Comparison of ENCODE assay signal across 8 mouse cellular contexts in genomic region chr9:102649917-102650527, GRCm38 (mm10). TPM values are rescaled to one million over a fixed set of nuclear protein-coding genes. Genes with fewer than 3 reads are reported as not detected.
DNase-seq lines count a peak whose midpoint lies in the region; ATAC-seq lines count a peak whose summit lies in the region.

No protein-coding gene starts in this region.

- no peak for DNase-seq in heart, postnatal 4 days
- DNase-seq in c-Kit-positive CD71-positive TER-119-positive erythroid progenitor cells, embryonic 14.5 days (ENCODE audit: low spot score), result no peak
- no peak for DNase-seq in cerebellum, postnatal 36 days
- no peak for DNase-seq in ovary, postnatal 36 days (ENCODE audit: low spot score)

- no peaks in the 10 kb centered on the region; the same call in 1 of the 2 replicates for H3K4me1 ChIP-seq in heart, embryonic 16.5 days (ENCODE audit: control insufficient read depth, insufficient read depth, low read length)
- H3K4me1 ChIP-seq in brown adipose tissue, adult 24 weeks (ENCODE audit: control insufficient read depth, insufficient read depth, insufficient read length, low read length), result no peaks in the 10 kb centered on the region
- peaks cover 37% of the 10 kb centered on the region for H3K4me1 ChIP-seq in hindbrain, embryonic 12.5 days
- peaks cover 22% of the 10 kb centered on the region for H3K4me1 ChIP-seq in neural tube, embryonic 12.5 days

- H3K27ac ChIP-seq in heart, embryonic 16.5 days (ENCODE audit: low read length), result no peak overlapping the region
- peak overlapping the region; percentile 47; the same call in 1 of the 2 replicates for H3K27ac ChIP-seq in brown adipose tissue, adult 24 weeks (replicated peaks; ENCODE audit: low read depth, low read length)
- H3K27ac ChIP-seq in hindbrain, embryonic 12.5 days, result peak overlapping the region; percentile 55; the same call in 1 of the 2 replicates
- H3K27ac ChIP-seq in neural tube, embryonic 12.5 days, result no peak overlapping the region

- peaks cover 3% of the 10 kb centered on the region; the same call in 1 of the 2 replicates for H3K9me3 ChIP-seq in heart, embryonic 16.5 days (replicated peaks; ENCODE audit: control insufficient read depth, low read length)
- no peaks in the 10 kb centered on the region for H3K9me3 ChIP-seq in hindbrain, embryonic 12.5 days (replicated peaks)
- H3K9me3 ChIP-seq in neural tube, embryonic 12.5 days, result no peaks in the 10 kb centered on the region

- H3K4me3 ChIP-seq in heart, embryonic 16.5 days (ENCODE audit: low read length), result no peak overlapping the region
- H3K4me3 ChIP-seq in brown adipose tissue, adult 24 weeks (ENCODE audit: insufficient read depth, low read depth, low read length), result no peak overlapping the region
- no peak overlapping the region for H3K4me3 ChIP-seq in hindbrain, embryonic 12.5 days
- no peak overlapping the region for H3K4me3 ChIP-seq in neural tube, embryonic 12.5 days

- H3K4me2 ChIP-seq in heart, embryonic 16.5 days (ENCODE audit: low read depth, low read length), result no peak overlapping the region
- peak overlapping the region; percentile 34 for H3K4me2 ChIP-seq in hindbrain, embryonic 12.5 days (replicated peaks)
- peak overlapping the region; percentile 30; the same call in 1 of the 2 replicates for H3K4me2 ChIP-seq in neural tube, embryonic 12.5 days (replicated peaks)

- no peaks in the 10 kb centered on the region; the same call in 1 of the 2 replicates for H3K27me3 ChIP-seq in heart, embryonic 16.5 days (ENCODE audit: control insufficient read depth, insufficient read depth, low read length)
- no peaks in the 10 kb centered on the region for H3K27me3 ChIP-seq in hindbrain, embryonic 12.5 days
- no peaks in the 10 kb centered on the region for H3K27me3 ChIP-seq in neural tube, embryonic 12.5 days (replicated peaks)

- 65% methylated on average over 17 of the region's 17 CpGs for WGBS in heart, embryonic 16.5 days
- 38% methylated on average over 17 of the region's 17 CpGs for WGBS in hindbrain, embryonic 12.5 days
- 30% methylated on average over 17 of the region's 17 CpGs for WGBS in neural tube, embryonic 12.5 days

- H3K9ac ChIP-seq in heart, embryonic 16.5 days (ENCODE audit: low read length), result no peak overlapping the region
- no peak overlapping the region for H3K9ac ChIP-seq in hindbrain, embryonic 12.5 days
- H3K9ac ChIP-seq in neural tube, embryonic 12.5 days, result no peak overlapping the region

- 0 out of 2 replicates have a peak, but pooled peaks have one; percentile 41 for ATAC-seq in heart, embryonic 16.5 days (replicated peaks; ENCODE audit: extremely low read depth, insufficient read depth, low FRiP score)
- ATAC-seq in hindbrain, embryonic 12.5 days (ENCODE audit: low FRiP score), result peak; percentile 81
- peak; percentile 77 for ATAC-seq in neural tube, embryonic 12.5 days (ENCODE audit: low FRiP score, low read depth)

- no peaks in the 10 kb centered on the region for H3K36me3 ChIP-seq in heart, embryonic 16.5 days (ENCODE audit: control insufficient read depth, insufficient read depth)
- H3K36me3 ChIP-seq in hindbrain, embryonic 12.5 days, result no peaks in the 10 kb centered on the region
- no peaks in the 10 kb centered on the region for H3K36me3 ChIP-seq in neural tube, embryonic 12.5 days

RNA-seq across cellular contexts. Expression of gene Cep63, which starts 23.7 kb away (rescaled TPM):
- 52.1 and 52.6 TPM in 2 replicates for polyA plus RNA-seq in heart, embryonic 16.5 days (2015; fragmentation: Nextera tagmentation; extraction: Ambion mirVana)
- 10 to 100 TPM; 42.4 to 47.6 TPM for total RNA-seq in heart, postnatal 4 days (2021)
- polyA plus RNA-seq in brown adipose tissue, adult 24 weeks (2012; ENCODE audit: insufficient read depth, insufficient read length, missing spikeins), result 39.6 and 41.8 TPM in 2 replicates
- polyA plus RNA-seq in hindbrain, embryonic 12.5 days (2016; fragmentation: Nextera tagmentation; extraction: Ambion mirVana), result 53.3 and 56.9 TPM in 2 replicates
- 47.2 and 53.9 TPM in 2 replicates for polyA plus RNA-seq in neural tube, embryonic 12.5 days (2016; fragmentation: Nextera tagmentation; extraction: Ambion mirVana)

RNA-seq across cellular contexts. Expression of gene Anapc13, which starts 23.9 kb away (rescaled TPM):
- polyA plus RNA-seq in heart, embryonic 16.5 days (2015; fragmentation: Nextera tagmentation; extraction: Ambion mirVana), result 211 and 221 TPM in 2 replicates
- 100 to 1,000 TPM; 280 to 292 TPM for total RNA-seq in heart, postnatal 4 days (2021)
- polyA plus RNA-seq in brown adipose tissue, adult 24 weeks (2012; ENCODE audit: insufficient read depth, insufficient read length, missing spikeins), result 362 and 412 TPM in 2 replicates
- polyA plus RNA-seq in hindbrain, embryonic 12.5 days (2016; fragmentation: Nextera tagmentation; extraction: Ambion mirVana), result 171 and 172 TPM in 2 replicates
- 177 and 194 TPM in 2 replicates for polyA plus RNA-seq in neural tube, embryonic 12.5 days (2016; fragmentation: Nextera tagmentation; extraction: Ambion mirVana)

Comparison
In these comparisons a context has a peak if more than half of its experiments do, and no peak if none do; other contexts are left out.
1. H3K27ac ChIP-seq: peak in brown adipose tissue, adult 24 weeks (single experiment) and hindbrain, embryonic 12.5 days (single experiment); none in heart, embryonic 16.5 days (single experiment) and neural tube, embryonic 12.5 days (single experiment).
2. Peak in every context shown above with its lines, with median percentiles within 50 percentile points of each other: ATAC-seq.